Mouse (Mus musculus): ENCODE results near the gene Bmf. TPM values are rescaled to one million over a fixed set of nuclear protein-coding genes. Genes with fewer than 3 reads are reported as not detected.
A peak's percentile ranks its signal among the peaks of the same experiment; 100 is the strongest.

Gene Bmf
- total and polyA plus RNA-seq, 3 experiments, result 2.9 to 7.0 (median 5.5) TPM

DNA sequence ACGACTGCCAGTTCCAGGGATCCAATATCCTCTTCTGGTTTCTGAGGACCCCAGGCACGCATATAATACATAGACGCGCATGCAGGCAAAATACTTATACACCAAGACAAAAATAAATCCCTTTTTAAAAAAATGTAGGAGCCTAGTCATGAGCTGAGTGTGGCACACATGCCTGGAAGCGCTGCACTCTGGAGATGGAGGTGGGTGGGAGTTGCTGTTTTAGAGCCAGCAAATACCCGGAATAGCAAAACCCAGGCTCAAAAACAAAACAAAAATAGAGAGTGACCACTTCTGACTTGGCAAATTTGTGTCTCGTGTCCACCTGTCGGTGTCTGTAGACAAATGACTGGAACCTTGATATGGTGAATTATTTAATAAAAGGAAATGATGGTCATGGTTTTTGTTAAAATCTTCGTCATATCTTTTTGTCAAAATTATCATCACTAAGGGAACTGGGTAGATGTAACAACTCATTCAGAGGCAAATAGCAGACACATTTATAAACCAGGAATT is 65.0 kb downstream of the Bmf start:
- Histone ChIP-seq H3K9ac (ENCODE audit: low read depth, low read length) (no peak overlapping the region), H3K79me2 (replicated peaks; ENCODE audit: control insufficient read depth, insufficient read depth, low read length) (no peaks in the 10 kb centered on the region), H3K36me3 (ENCODE audit: control insufficient read depth, insufficient read depth, low read length) (no peaks in the 10 kb centered on the region), H3K4me1 (ENCODE audit: control insufficient read depth, insufficient read depth, low read length) (no peaks in the 10 kb centered on the region; the same call in 1 of the 2 replicates), H3K4me3 (no peak overlapping the region), H3K27ac (no peak overlapping the region), H3K27me3 (ENCODE audit: control insufficient read depth, insufficient read depth, low read length) (no peaks in the 10 kb centered on the region)
- intact Hi-C loops (cut with DNase I), result loop anchor here (10.0 kb wide), 2 partner anchors 260 to 400 kb away; partner anchors contain the start of gene Inafm2
- DNase-seq, result no peak
- TF ChIP-seq POLR2A (IDR thresholded peaks at IDR 0.05; ENCODE audit: insufficient read depth, low read depth, low read length), result no peak
- TF ChIP-seq CTCF (IDR thresholded peaks at IDR 0.05), result no peak
- TF ChIP-seq EP300 (IDR thresholded peaks at IDR 0.05; ENCODE audit: insufficient read depth, low read depth, low read length), result no peak
- WGBS, result 73% methylated on average over 9 of the region's 9 CpGs

DNA sequence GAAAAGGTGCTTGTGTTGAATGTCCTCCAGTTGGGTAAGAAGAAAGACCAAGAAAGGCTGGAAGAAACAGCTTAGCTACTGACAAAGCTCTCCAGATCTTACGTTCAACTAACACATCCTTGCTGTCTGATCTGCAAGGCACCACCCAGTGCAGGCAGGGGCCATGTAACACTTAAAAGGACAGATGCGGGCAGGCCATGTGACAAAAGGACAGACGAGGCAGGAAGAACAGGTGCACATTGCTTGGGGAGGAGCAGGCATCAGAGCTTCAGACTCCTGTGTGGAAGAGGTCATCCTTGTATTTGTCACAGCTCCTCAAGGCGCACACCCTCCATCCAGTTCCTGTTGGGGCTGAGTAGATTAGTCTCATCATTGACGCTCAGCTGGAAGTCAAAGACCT is 66.5 kb downstream of the Bmf start:
- H3K36me3 ChIP-seq (ENCODE audit: control insufficient read depth, insufficient read depth, low read length), result no peaks in the 10 kb centered on the region
- peaks cover 3% of the 10 kb centered on the region for H3K4me1 ChIP-seq (ENCODE audit: control insufficient read depth, insufficient read depth, low read length)
- TF ChIP-seq POLR2A (IDR thresholded peaks at IDR 0.05; ENCODE audit: insufficient read depth, low read depth, low read length) (no peak), CTCF (IDR thresholded peaks at IDR 0.05) (no peak)
- H3K79me2 ChIP-seq (replicated peaks; ENCODE audit: control insufficient read depth, insufficient read depth, low read length), result peaks cover 2% of the 10 kb centered on the region
- H3K4me3 ChIP-seq, result no peak overlapping the region
- intact Hi-C loops (cut with DNase I), result loop anchor here (10.0 kb wide), 2 partner anchors 262 to 402 kb away; partner anchors contain the start of gene Inafm2
- no peak for DNase-seq
- H3K9ac ChIP-seq (ENCODE audit: low read depth, low read length), result no peak overlapping the region
- no peak overlapping the region for H3K27ac ChIP-seq
- 72% methylated on average over 5 of the region's 5 CpGs for WGBS
- no peaks in the 10 kb centered on the region for H3K27me3 ChIP-seq (ENCODE audit: control insufficient read depth, insufficient read depth, low read length)

DNA sequence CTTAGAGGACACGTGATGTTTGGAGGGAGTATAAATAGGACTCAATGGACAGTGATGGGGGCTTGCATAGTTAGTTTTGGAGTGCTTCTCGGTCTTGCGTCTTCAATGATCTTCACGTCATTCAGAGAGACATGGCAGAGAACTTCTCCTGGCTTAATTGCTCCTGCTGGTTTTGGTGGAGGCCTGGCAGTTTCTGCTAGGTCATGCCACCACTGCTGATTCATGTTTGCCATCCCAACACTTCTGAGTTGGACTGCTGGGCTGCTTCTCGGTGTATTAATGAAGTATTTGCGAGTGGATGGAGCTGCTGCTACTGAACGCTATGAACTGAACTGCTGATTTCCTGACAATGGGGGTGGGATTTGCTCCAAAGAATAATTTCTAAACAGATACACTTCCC is 68.6 kb downstream of the Bmf start:
- no peak overlapping the region for H3K9ac ChIP-seq (ENCODE audit: low read depth, low read length)
- DNase-seq, result no peak
- no peaks in the 10 kb centered on the region for H3K27me3 ChIP-seq (ENCODE audit: control insufficient read depth, insufficient read depth, low read length)
- WGBS, result 85% methylated on average over 7 of the region's 7 CpGs
- TF ChIP-seq POLR2A (IDR thresholded peaks at IDR 0.05; ENCODE audit: insufficient read depth, low read depth, low read length), result no peak
- TF ChIP-seq CTCF (IDR thresholded peaks at IDR 0.05), result no peak
- no peak for TF ChIP-seq EP300 (IDR thresholded peaks at IDR 0.05; ENCODE audit: insufficient read depth, low read depth, low read length)
- intact Hi-C loops (cut with DNase I), result loop anchor here (10.0 kb wide), 2 partner anchors 264 to 404 kb away; partner anchors contain the start of gene Inafm2
- H3K79me2 ChIP-seq (replicated peaks; ENCODE audit: control insufficient read depth, insufficient read depth, low read length), result peaks cover 2% of the 10 kb centered on the region
- H3K4me1 ChIP-seq (ENCODE audit: control insufficient read depth, insufficient read depth, low read length), result peaks cover 4% of the 10 kb centered on the region
- H3K27ac ChIP-seq, result no peak overlapping the region
- no peak overlapping the region for H3K4me3 ChIP-seq
- 0 out of 2 replicates have a peak, but pooled peaks cover 2% of the 10 kb centered on the region for H3K36me3 ChIP-seq (ENCODE audit: control insufficient read depth, insufficient read depth, low read length)

DNA sequence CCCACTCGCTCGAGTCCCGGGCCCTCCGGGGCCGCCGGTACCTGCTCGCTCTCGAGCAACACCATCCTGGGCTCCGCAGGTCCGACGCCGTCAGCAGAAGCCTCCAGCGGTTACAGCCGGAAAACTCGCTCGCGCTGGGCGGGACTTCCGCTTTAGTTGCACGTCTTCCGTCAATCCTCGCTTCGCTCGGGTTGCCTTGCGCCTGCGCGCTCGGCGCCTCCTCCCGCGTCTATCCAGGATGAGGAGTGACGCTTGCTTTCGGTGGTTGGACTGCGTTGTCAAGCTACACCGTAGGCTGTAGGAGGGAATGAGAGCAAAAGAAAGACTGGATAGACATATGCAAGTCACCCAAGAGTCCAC is 70.0 kb downstream of the Bmf start, which contains the start of gene Srp14:
Gene Srp14, minus strand, starts transcription at position 162 of the 360 bp plus-strand sequence.
- WGBS, result 1% methylated on average over 35 of the region's 35 CpGs
- peak within 1 kb of the TSS; percentile 92 for H3K9ac ChIP-seq (ENCODE audit: low read depth, low read length)
- 0 out of 2 replicates have a peak, but pooled peaks cover 2% of the 10 kb centered on the region for H3K36me3 ChIP-seq (ENCODE audit: control insufficient read depth, insufficient read depth, low read length)
- H3K4me1 ChIP-seq (ENCODE audit: control insufficient read depth, insufficient read depth, low read length), result peaks cover 4% of the 10 kb centered on the region
- H3K27ac ChIP-seq, result peak within 1 kb of the TSS; percentile 97
- TF ChIP-seq CTCF (IDR thresholded peaks at IDR 0.05), result peak; percentile 28
- TF ChIP-seq POLR2A (IDR thresholded peaks at IDR 0.05; ENCODE audit: insufficient read depth, low read depth, low read length), result peak; percentile 96
- TF ChIP-seq EP300 (IDR thresholded peaks at IDR 0.05; ENCODE audit: insufficient read depth, low read depth, low read length), result peak; percentile 76; the same call in 1 of the 2 replicates
- no peaks in the 10 kb centered on the region for H3K27me3 ChIP-seq (ENCODE audit: control insufficient read depth, insufficient read depth, low read length)
- H3K79me2 ChIP-seq (replicated peaks; ENCODE audit: control insufficient read depth, insufficient read depth, low read length), result peaks cover 2% of the 10 kb centered on the region
- peak; percentile 92 to 95 for DNase-seq
- intact Hi-C loops (cut with DNase I), result no loop called here
- H3K4me3 ChIP-seq, result peak within 1 kb of the TSS; percentile 92

DNA sequence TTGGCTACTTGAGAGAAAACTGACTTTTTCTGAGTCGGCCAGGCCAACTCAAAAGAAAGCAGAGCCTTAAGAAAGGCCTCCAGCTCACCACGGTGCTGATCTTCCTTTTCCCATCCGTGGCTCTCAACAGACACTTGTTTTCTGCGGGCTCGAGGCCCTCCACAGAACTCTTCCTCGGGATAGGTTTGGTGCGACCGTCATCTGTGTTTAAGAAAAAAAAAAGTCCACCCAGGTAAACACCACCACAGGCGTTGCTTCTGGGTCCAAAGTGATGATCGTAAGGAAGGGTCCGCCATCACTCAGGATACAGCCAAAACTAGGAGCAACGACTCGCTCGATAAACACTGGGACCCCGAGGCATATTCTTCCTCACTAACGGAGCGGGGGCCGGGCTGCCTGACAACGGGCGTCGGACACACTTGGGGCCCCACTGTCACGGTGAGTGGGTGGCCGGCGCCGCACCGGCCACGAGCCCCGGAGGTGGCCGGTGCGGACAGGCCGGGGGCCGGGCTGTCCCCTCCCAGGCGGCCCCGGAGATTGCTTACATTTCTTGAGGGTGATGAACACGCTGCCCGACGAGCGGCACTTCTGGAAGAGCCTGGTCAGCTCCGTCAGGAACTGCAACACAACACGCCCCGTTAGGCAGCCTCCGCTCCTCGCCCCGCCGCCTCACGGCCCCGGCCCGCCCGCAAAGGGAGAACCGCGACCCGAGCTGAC is 70.5 kb downstream of the Bmf start:
- H3K9ac ChIP-seq (ENCODE audit: low read depth, low read length), result peak overlapping the region; percentile 92
- WGBS, result 2% methylated on average over 52 of the region's 52 CpGs
- H3K36me3 ChIP-seq (ENCODE audit: control insufficient read depth, insufficient read depth, low read length), result 0 out of 2 replicates have a peak, but pooled peaks cover 2% of the 10 kb centered on the region
- intact Hi-C loops (cut with DNase I), result no loop called here
- DNase-seq, result no peak
- no peaks in the 10 kb centered on the region for H3K27me3 ChIP-seq (ENCODE audit: control insufficient read depth, insufficient read depth, low read length)
- H3K79me2 ChIP-seq (replicated peaks; ENCODE audit: control insufficient read depth, insufficient read depth, low read length), result peaks cover 2% of the 10 kb centered on the region
- peak overlapping the region; percentile 92 for H3K4me3 ChIP-seq
- peaks cover 4% of the 10 kb centered on the region for H3K4me1 ChIP-seq (ENCODE audit: control insufficient read depth, insufficient read depth, low read length)
- peak overlapping the region; percentile 97 for H3K27ac ChIP-seq
- TF ChIP-seq POLR2A (IDR thresholded peaks at IDR 0.05; ENCODE audit: insufficient read depth, low read depth, low read length), result no peak
- no peak for TF ChIP-seq CTCF (IDR thresholded peaks at IDR 0.05)
- TF ChIP-seq EP300 (IDR thresholded peaks at IDR 0.05; ENCODE audit: insufficient read depth, low read depth, low read length), result no peak

Other genes starting within 250 kb of the Bmf start
- gene Gpr176, start 176.3 kb downstream of the Bmf start, total RNA-seq (2021), result under 1 TPM; 0.07 to 0.10 TPM
- 0.12 and 0.23 TPM in 2 replicates for gene Gpr176, start 176.3 kb downstream of the Bmf start, polyA plus RNA-seq (2012; rRNA removed)
- 1 to 10 TPM; 6.1 to 7.0 TPM for gene Eif2ak4, start 161.1 kb downstream of the Bmf start, total RNA-seq (2021)
- gene Eif2ak4, start 161.1 kb downstream of the Bmf start, polyA plus RNA-seq (2012; rRNA removed), result 4.6 and 5.0 TPM in 2 replicates
- gene Srp14, start 70.0 kb downstream of the Bmf start, total RNA-seq (2021), result 100 to 1,000 TPM; 116 to 129 TPM
- gene Srp14, start 70.0 kb downstream of the Bmf start, polyA plus RNA-seq (2012; rRNA removed), result 64.9 and 112 TPM in 2 replicates
- gene Bub1b, start 48.5 kb upstream of the Bmf start, total RNA-seq (2021), result 1 to 10 TPM in 1 of 2 experiments, under 1 TPM in 1; 0.65 to 1.8 TPM
- gene Bub1b, start 48.5 kb upstream of the Bmf start, polyA plus RNA-seq (2012; rRNA removed), result 0.25 and 1.1 TPM in 2 replicates
- 1 to 10 TPM; 6.1 to 8.1 TPM for gene Pak6, start 113.6 kb upstream of the Bmf start, total RNA-seq (2021)
- 11.1 and 12.7 TPM in 2 replicates for gene Pak6, start 113.6 kb upstream of the Bmf start, polyA plus RNA-seq (2012; rRNA removed)
- gene Ankrd63, start 154.3 kb upstream of the Bmf start, total RNA-seq (2021), result 1 to 10 TPM; 1.3 to 2.5 TPM
- gene Ankrd63, start 154.3 kb upstream of the Bmf start, polyA plus RNA-seq (2012; rRNA removed), result 1.1 and 3.5 TPM in 2 replicates
- 1 to 10 TPM; 2.5 to 2.6 TPM for gene Plcb2, start 178.8 kb upstream of the Bmf start, total RNA-seq (2021)
- 2.4 and 2.7 TPM in 2 replicates for gene Plcb2, start 178.8 kb upstream of the Bmf start, polyA plus RNA-seq (2012; rRNA removed)
- 10 to 100 TPM; 31.8 to 34.9 TPM for gene Inafm2, start 196.1 kb upstream of the Bmf start, total RNA-seq (2021)
- gene Inafm2, start 196.1 kb upstream of the Bmf start, polyA plus RNA-seq (2012; rRNA removed), result 8.8 and 16.3 TPM in 2 replicates
- gene Ccdc9b, start 213.0 kb upstream of the Bmf start, total RNA-seq (2021), result 10 to 100 TPM; 24.3 to 26.4 TPM
- 15.1 and 21.7 TPM in 2 replicates for gene Ccdc9b, start 213.0 kb upstream of the Bmf start, polyA plus RNA-seq (2012; rRNA removed)
- gene Phgr1, start 223.1 kb upstream of the Bmf start, total RNA-seq (2021), result not detected
- not detected in 2 replicates for gene Phgr1, start 223.1 kb upstream of the Bmf start, polyA plus RNA-seq (2012; rRNA removed)
- under 1 TPM in 1 of 2 experiments, not detected in 1; 0.11 TPM for gene Disp2, start 230.0 kb upstream of the Bmf start, total RNA-seq (2021)
- gene Disp2, start 230.0 kb upstream of the Bmf start, polyA plus RNA-seq (2012; rRNA removed), result 0.39 and 0.53 TPM in 2 replicates